Mouse (Mus musculus) adrenal gland (tissue): ENCODE measurements at regions not wholly inside any gene's neighbourhood (a gene's known extent, or its start where the extent isn't known, plus 50 kb on each side); places are given as distances from the start of the nearest gene placed in this dataset.
"Not testable (repeated sequence)": the region's sequence is repeated elsewhere in the genome, so short reads cannot be mapped to it uniquely, and the experiment has no call there.

Experiments
- intact Hi-C: fragments of 180-260 bp; cut with DNase I; formaldehyde crosslinking; loops from one replicate; pipeline ENCODE4 v1.15.1; 2025

GRCm38 (mm10) chr17:83972470-83972869 lies 124.7 kb upstream of the Haao start:
- intact Hi-C loops, result loop anchor here (5.0 kb wide), 1 partner anchor 70 kb away; no protein-coding TSS in a partner anchor

GRCm38 (mm10) chr17:83972026-83972425 lies 124.3 kb upstream of the Haao start:
- intact Hi-C loops, result loop anchor here (5.0 kb wide), 1 partner anchor 70 kb away; no protein-coding TSS in a partner anchor

DNA sequence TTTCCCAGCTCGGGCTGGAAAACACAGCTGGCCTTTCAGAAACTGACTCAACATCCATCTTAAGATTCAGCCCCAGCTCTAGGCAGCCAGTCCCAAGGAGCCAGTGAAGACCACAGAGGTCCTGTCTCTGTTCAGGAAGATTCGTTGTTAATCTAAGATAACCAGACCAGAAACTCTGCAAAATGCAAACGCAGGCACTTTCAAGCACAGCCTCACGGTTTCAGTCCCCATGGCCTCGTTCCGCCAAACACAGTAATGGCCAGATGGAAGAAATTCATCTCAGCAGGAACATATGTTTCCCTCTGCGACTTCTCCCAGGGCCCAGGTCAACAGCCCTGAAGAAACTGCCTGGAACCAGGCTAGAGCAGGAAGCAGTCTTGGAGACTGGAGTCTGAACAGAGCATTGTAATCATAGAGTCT lies 121.7 kb upstream of the Haao start:
- intact Hi-C loops, result no loop called here

GRCm38 (mm10) chr17:83968124-83968523 lies 120.4 kb upstream of the Haao start:
- intact Hi-C loops, result not testable (repeated sequence)

GRCm38 (mm10) chr17:83967007-83967406 lies 119.2 kb upstream of the Haao start:
- intact Hi-C loops, result no loop called here

GRCm38 (mm10) chr17:83964454-83965211 lies 116.9 kb upstream of the Haao start:
- intact Hi-C loops, result no loop called here

GRCm38 (mm10) chr17:83963561-83963960 lies 115.8 kb upstream of the Haao start:
- intact Hi-C loops, result no loop called here

DNA sequence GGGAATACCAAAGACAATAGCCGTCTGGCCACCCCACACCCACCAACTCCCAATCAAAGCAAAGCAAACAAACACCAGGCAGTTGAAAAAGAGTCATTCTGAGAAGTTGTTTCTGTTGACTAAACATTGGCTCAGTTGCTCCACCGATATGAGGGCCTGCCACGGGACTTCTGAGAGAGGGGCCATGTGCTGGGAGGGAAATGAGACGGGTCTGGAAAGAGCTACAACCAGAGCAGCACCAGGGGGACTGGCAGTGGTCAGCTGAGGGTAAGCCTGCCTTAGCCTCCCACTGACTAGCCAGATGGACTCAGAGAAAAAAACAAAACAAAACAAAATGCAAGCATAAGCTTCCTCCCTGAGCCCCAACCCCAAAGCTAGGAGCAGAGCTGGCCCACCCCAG lies 115.1 kb upstream of the Haao start:
- intact Hi-C loops, result no loop called here

DNA sequence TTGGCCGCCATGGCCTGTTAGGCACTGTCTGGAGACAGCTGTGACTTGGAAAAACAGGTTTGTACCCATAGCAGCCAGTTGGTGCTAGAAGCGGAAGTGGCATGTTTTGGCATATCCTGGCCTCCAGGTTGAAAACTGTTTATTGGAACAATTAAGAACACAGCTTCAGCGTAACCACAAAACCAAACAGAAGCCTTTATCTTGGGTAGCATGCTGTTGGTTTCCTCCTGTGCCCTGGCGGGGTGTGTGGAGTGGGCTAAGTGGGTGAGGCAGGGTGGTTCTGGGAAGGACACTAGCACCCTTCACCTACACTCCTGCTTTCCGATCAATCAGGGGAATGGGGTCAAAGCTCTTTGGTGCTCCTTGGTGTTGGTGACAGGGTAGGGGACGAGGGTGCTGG lies 114.4 kb upstream of the Haao start:
- intact Hi-C loops, result no loop called here

GRCm38 (mm10) chr17:83960821-83961220 lies 113.1 kb upstream of the Haao start:
- intact Hi-C loops, result no loop called here

DNA sequence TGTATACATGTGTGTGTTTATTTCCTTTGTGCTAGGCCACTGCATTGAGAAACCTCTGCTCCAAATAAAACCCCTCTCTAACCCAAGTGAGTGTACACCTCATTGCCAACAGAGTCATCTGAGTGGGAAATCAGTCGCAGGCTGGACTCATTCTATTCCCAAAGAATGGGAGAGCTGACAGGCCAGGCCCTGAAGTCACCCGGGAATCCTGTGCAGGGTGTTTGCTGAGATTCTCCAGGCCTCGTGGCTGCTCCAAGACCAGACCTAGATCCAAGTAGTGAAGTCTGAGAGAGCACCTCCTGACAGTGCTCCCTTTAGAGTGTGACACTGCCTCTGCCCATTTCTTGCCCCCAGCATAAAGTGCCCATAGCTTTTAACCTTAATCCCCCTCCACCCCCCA lies 112.4 kb upstream of the Haao start:
- intact Hi-C loops, result no loop called here

DNA sequence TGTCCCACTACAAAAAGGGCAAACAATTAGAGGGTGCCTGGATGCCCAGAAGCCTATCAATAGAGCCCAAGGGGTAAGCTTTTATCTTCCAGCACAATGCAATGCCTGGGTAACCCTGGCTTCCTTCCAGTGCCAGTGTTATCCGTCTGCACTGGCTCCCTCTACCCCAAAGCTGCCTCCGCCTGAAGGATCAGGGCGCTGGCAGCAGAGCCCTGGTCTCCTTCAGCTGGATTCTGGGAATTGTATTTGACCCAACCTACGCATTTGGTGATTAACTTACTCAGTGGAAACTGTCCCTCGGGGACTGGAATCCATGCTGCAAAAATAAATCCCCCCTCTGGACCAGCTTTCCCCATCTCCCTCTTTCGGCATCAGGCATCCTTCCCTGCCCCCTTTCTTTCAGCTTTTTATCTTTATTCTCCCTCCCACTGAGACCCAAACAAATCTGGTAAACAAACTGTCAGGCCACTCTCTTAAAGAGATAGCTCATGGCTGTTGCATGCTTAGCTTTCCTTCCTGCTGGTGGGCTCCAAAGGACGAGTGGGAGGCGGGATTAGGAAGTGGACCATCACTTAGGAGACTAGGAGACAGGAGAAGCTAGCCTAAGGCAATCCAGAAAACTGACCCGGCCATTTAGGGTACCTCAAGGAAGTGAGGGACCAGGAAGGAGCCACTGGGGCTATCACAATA lies 111.5 kb upstream of the Haao start:
- intact Hi-C loops, result no loop called here

DNA sequence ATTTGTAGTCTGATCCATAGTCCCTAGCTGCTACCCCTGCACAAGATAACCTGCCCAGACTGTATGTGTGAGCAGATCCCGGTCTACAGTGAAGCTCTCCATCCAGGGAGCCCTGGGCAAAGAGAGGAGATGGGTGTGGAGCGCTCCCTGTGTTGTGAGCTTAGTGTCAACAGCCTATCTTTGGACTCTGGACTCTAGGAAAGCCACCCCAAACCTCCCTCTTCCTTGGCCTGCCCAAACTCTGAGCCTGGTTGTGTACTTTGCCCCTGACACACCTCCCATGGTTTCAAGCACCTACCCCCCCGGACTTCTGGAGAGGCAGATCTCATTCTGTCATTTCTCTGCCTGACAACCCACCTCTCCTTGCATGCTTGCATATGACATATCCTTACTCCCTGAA lies 110.9 kb upstream of the Haao start:
- intact Hi-C loops, result no loop called here

- intact Hi-C loops, result no loop called here
Measured at GRCm38 (mm10) chr17:83957661-83958540, 110.1 kb upstream of the Haao start.

GRCm38 (mm10) chr17:83956821-83957565 lies 109.2 kb upstream of the Haao start:
- intact Hi-C loops, result no loop called here

DNA sequence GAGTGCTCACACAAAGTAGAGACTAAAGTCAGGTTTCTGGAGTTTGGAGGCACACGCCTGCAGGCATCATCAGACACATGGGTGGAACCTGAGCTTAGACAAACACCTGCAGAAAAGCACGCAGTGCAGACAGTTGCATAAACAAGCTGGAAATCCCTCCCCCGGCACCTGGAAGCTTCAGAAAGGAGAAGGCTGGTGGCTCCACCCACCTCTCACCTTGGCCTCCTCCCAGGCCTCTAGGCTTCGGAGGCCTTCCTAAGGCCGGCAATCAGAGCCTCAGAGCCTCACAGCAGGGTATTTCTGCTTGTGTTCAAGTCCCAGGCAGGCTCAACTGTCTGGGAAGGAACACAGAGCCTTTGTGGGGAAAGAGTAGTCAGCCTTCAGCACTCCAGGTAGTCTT lies 108.2 kb upstream of the Haao start:
- intact Hi-C loops, result no loop called here

- intact Hi-C loops, result no loop called here
Measured at GRCm38 (mm10) chr17:83955058-83955697, 107.4 kb upstream of the Haao start.

DNA sequence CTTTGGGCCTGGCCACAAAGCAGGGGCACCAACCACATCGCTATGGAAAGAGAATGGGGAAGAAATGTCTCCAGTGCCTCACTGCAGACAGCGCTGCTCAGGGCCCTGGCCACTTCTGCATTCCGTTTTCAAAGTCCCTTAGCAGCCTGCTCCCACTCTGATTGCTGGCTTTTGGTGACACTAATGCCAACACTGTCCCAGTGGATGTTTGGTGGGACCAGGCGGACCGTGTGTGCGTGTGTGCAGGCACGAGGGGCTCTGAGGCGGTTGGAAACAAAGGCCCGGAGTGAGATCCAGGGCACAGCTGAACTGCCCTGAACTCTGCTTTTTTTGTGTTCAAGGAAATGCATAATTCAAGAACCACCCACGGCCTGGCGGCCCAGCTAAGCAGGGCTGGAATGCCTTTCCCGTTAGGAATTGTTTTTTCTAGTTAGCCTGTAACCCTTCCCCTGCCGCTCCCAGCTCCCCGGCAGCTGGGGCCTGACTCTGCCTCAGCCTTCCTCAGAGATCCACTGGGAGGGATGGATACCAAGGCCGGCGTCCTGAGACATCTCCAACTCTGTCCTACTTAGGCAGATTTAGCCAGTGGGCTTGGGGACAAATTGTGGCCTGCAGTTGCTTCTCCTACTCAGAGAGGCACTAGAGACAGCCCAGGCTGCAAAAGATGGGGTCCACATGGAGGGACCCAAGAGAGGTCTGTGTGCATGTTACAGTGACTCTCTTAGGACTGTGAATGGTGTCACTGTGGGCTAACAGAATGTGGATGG lies 106.7 kb upstream of the Haao start:
- intact Hi-C loops, result no loop called here

- intact Hi-C loops, result no loop called here
Measured at GRCm38 (mm10) chr17:83953656-83954055, 105.9 kb upstream of the Haao start.

DNA sequence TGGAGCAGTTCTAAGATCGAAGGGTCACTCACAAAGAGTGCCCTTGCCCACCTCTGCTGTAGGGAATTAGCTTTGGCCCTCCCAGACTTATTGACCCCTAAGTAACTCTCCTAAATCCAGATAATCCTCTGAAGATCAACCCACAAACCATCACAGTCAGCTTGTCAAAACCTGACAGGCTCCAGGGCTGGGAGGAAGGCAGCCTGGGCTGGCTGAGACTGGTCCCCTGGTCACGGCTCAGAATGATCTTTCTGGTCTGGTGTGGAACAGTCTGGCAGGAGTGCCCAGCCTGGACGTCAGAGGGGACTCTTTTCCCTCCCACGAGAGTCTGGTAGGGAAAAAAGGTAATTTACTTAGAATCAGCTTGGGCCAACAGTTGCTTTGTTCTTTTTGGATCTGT lies 99.0 kb upstream of the Haao start:
- intact Hi-C loops, result no loop called here
